Mouse (Mus musculus): Measurements from ENCODE around the gene Gpkow. TPM values are rescaled to one million over a fixed set of nuclear protein-coding genes. Genes with fewer than 3 reads are reported as not detected.

Gpkow gene
- 46.2 to 57.8 TPM (median 57.1 TPM) in 3 replicates for total RNA-seq (2017)

GRCm38 (mm10) chrX:7696954-7697381, at the start of gene Gpkow:
Gene Gpkow, plus strand, starts transcription at chrX:7697131.
- peak; percentile 99 for ATAC-seq (replicated peaks; ENCODE audit: insufficient number of reproducible peaks, low FRiP score, low TSS enrichment, poor library complexity, severe bottlenecking)

- ATAC-seq (replicated peaks; ENCODE audit: insufficient number of reproducible peaks, low FRiP score, low TSS enrichment, poor library complexity, severe bottlenecking) = peak; percentile 95
These were observed 48.1 kb upstream of the Gpkow start for GRCm38 (mm10) chrX:7648671-7649304.

- ATAC-seq (replicated peaks; ENCODE audit: insufficient number of reproducible peaks, low FRiP score, low TSS enrichment, poor library complexity, severe bottlenecking) = peak; percentile 90
These were observed 39.7 kb upstream of the Gpkow start, which contains the start of gene Prickle3 for GRCm38 (mm10) chrX:7657221-7657639. Gene Prickle3, plus strand, starts transcription at chrX:7657260.

GRCm38 (mm10) chrX:7658031-7658784, 38.7 kb upstream of the Gpkow start:
- no peak for ATAC-seq (replicated peaks; ENCODE audit: insufficient number of reproducible peaks, low FRiP score, low TSS enrichment, poor library complexity, severe bottlenecking)

- no peak for ATAC-seq (replicated peaks; ENCODE audit: insufficient number of reproducible peaks, low FRiP score, low TSS enrichment, poor library complexity, severe bottlenecking)
These were observed 37.9 kb upstream of the Gpkow start for GRCm38 (mm10) chrX:7658785-7659589.

- no peak for ATAC-seq (replicated peaks; ENCODE audit: insufficient number of reproducible peaks, low FRiP score, low TSS enrichment, poor library complexity, severe bottlenecking)
These were observed 35.8 kb upstream of the Gpkow start for GRCm38 (mm10) chrX:7661086-7661485.

GRCm38 (mm10) chrX:7662936-7663335, 34.0 kb upstream of the Gpkow start:
- no peak for ATAC-seq (replicated peaks; ENCODE audit: insufficient number of reproducible peaks, low FRiP score, low TSS enrichment, poor library complexity, severe bottlenecking)

- ATAC-seq (replicated peaks; ENCODE audit: insufficient number of reproducible peaks, low FRiP score, low TSS enrichment, poor library complexity, severe bottlenecking) = no peak
These were observed 32.1 kb upstream of the Gpkow start for GRCm38 (mm10) chrX:7664791-7665190.

- no peak for ATAC-seq (replicated peaks; ENCODE audit: insufficient number of reproducible peaks, low FRiP score, low TSS enrichment, poor library complexity, severe bottlenecking)
These were observed 31.0 kb upstream of the Gpkow start for GRCm38 (mm10) chrX:7665739-7666502.

GRCm38 (mm10) chrX:7670390-7670881, 26.5 kb upstream of the Gpkow start:
- ATAC-seq (replicated peaks; ENCODE audit: insufficient number of reproducible peaks, low FRiP score, low TSS enrichment, poor library complexity, severe bottlenecking) = peak; percentile 48

- ATAC-seq (replicated peaks; ENCODE audit: insufficient number of reproducible peaks, low FRiP score, low TSS enrichment, poor library complexity, severe bottlenecking) = 0 out of 2 replicates have a peak, but pooled peaks have one; percentile 16
These were observed 25.9 kb upstream of the Gpkow start, which contains the start of gene Plp2 for GRCm38 (mm10) chrX:7670921-7671623. Gene Plp2, minus strand, starts transcription at chrX:7671390.

- ATAC-seq (replicated peaks; ENCODE audit: insufficient number of reproducible peaks, low FRiP score, low TSS enrichment, poor library complexity, severe bottlenecking) = no peak
These were observed 24.2 kb upstream of the Gpkow start for GRCm38 (mm10) chrX:7672739-7673138.

GRCm38 (mm10) chrX:7673578-7674281, 23.2 kb upstream of the Gpkow start:
- peak; percentile 42 for ATAC-seq (replicated peaks; ENCODE audit: insufficient number of reproducible peaks, low FRiP score, low TSS enrichment, poor library complexity, severe bottlenecking)

- ATAC-seq (replicated peaks; ENCODE audit: insufficient number of reproducible peaks, low FRiP score, low TSS enrichment, poor library complexity, severe bottlenecking) = no peak
These were observed 22.5 kb upstream of the Gpkow start for GRCm38 (mm10) chrX:7674284-7675000.

GRCm38 (mm10) chrX:7675001-7675380, 21.9 kb upstream of the Gpkow start:
- ATAC-seq (replicated peaks; ENCODE audit: insufficient number of reproducible peaks, low FRiP score, low TSS enrichment, poor library complexity, severe bottlenecking) = no peak

- ATAC-seq (replicated peaks; ENCODE audit: insufficient number of reproducible peaks, low FRiP score, low TSS enrichment, poor library complexity, severe bottlenecking) = no peak
These were observed 17.9 kb upstream of the Gpkow start for GRCm38 (mm10) chrX:7678986-7679385.

All from monocyte, adult 5-6 weeks (primary cell).